Mouse (Mus musculus) T-helper 17 cell (primary cell): Measurements from ENCODE around the gene Cryz.

Experiments
- in situ Hi-C, 2 experiments: fragments of 300-600 bp; cut with MboI, MseI; formaldehyde crosslinking; loops; 1 replicate in 1 of 2; 2 replicates in 1 of 2; pipeline ENCODE4 v1.15.1; 2025; ENCODE audit warnings: high pct_unique_total_duplicates in 2 of 2

Gene Cryz

DNA sequence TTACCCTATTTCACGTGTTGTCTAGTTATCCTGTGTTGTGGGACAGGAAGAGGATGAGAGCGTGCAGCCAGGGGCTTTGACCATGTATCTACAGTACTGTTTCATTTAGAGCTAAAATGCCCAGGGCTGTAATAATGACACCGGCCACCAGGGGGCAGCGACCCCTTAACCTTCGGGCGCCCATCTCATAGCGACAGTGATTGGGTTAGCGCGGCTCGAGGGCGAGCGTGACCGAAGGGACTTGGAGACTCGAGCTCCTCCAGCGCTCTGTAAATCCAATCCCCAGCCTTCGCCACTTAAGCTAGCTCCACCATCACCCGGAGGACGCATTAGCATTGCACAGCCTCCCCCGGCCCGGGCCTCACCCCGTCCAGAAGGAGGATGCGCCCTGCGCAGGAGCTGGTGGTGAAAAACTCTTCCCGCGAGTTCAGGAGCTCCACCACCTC is at the start of gene Cryz:
TSS of gene Cryz (plus strand) at position 224 of the 446 bp plus-strand sequence.
- in situ Hi-C loops: loop anchor here in 1 of 2 experiments (5.0 to 25.0 kb wide), 3 partner anchors 496 to 1684 kb away; partner anchors contain the start of genes Fpgt and Lrriq3

- in situ Hi-C loops: no loop called here
Observed at GRCm38 (mm10) chr3:154547549-154548426, 48.7 kb upstream of the Cryz start.

DNA sequence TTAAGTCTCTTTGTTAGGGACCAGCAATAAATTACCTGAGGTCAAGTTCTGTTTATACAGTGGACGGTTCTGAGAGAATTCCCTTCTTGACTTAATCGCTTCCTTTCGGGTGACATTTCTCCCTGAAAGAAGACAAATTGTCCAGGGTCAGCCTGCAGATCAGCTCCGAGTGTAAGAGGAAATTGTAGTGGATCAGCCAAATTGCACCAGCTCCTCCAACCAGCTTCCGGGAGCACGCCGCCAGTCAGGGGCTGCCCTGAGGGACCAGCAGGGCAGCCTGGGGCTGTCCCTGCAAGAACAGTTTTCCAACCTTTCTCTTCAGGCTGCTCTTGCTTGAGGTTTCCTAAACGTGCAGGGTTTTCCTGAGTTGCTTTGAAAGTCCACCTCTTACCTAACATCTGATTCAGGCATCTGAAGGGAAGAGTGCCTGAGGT is 47.6 kb upstream of the Cryz start:
- in situ Hi-C loops: no loop called here

GRCm38 (mm10) chr3:154550326-154551034 is 46.0 kb upstream of the Cryz start:
- in situ Hi-C loops: no loop called here

DNA sequence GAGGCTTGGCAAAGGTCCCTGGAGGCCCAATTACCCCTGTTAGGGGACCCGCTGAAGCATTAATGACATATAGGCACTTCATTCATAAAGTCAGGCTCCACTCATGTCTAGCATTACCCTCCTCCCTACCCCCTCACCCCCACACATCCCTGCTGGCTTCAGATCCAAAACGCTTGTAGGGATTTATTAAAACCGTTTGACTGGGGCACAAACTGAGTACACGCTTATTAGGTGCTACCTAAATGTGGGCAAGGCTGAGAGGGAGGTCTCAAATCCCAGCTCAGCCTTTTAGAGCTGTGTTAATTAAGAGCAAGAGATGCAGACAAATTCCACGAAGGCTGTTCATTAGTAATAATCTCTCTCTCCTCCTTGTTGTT is 45.5 kb upstream of the Cryz start:
- in situ Hi-C loops: no loop called here

- in situ Hi-C loops: no loop called here
Observed at GRCm38 (mm10) chr3:154562192-154562591, 34.3 kb upstream of the Cryz start.

- in situ Hi-C loops: no loop called here
Observed at GRCm38 (mm10) chr3:154565437-154565836, 31.1 kb upstream of the Cryz start.

DNA sequence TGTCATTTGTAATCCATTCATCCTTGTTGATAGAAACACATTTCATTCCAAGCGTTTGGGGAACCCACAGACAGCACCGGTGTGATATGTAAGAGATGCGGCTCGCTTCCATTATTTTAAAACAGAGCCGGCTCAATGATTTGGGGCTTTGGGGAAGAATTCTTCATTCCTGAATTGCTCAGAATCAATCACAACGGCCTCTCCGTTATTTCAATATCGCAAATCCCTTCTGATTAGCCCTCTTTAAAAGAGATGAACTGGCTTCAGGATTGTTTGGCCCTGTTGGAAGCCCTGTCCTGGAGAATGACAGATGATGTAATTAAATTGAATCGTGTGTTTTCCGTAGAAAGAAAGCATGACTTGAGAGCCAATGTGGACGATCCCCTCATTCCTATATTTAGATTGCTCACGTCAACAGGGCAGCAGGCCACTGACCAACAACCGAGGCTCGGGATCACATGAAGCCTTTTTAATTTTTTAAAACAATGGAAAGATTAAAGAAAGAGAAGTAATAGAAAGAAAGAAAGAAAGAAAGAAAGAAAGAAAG is 26.4 kb upstream of the Cryz start:
- in situ Hi-C loops: loop anchor here (10.0 kb wide), 2 partner anchors 595 to 605 kb away; partner anchors contain the start of gene Slc44a5 (in 1 of the 2)

GRCm38 (mm10) chr3:154570786-154571185 is 25.7 kb upstream of the Cryz start:
- in situ Hi-C loops: loop anchor here (10.0 kb wide), 2 partner anchors 596 to 606 kb away; partner anchors contain the start of gene Slc44a5 (in 1 of the 2)

- in situ Hi-C loops: loop anchor here (10.0 kb wide), 2 partner anchors 598 to 608 kb away; partner anchors contain the start of gene Slc44a5 (in 1 of the 2)
Observed at GRCm38 (mm10) chr3:154572341-154572972, 24.1 kb upstream of the Cryz start.

GRCm38 (mm10) chr3:154573666-154574065 is 22.8 kb upstream of the Cryz start:
- in situ Hi-C loops: loop anchor here (10.0 kb wide), 2 partner anchors 599 to 609 kb away; partner anchors contain the start of gene Slc44a5 (in 1 of the 2)

- in situ Hi-C loops: loop anchor here (5.0 to 25.0 kb wide), 5 partner anchors 306 to 1666 kb away; partner anchors contain the start of gene Slc44a5 (in 1 of the 2)
Observed at GRCm38 (mm10) chr3:154577895-154578294, 18.6 kb upstream of the Cryz start.

- in situ Hi-C loops: loop anchor here in 1 of 2 experiments (25.0 kb wide), 1 partner anchor 1672 kb away; no protein-coding TSS in a partner anchor
Observed at GRCm38 (mm10) chr3:154584351-154584750, 12.2 kb upstream of the Cryz start.

DNA sequence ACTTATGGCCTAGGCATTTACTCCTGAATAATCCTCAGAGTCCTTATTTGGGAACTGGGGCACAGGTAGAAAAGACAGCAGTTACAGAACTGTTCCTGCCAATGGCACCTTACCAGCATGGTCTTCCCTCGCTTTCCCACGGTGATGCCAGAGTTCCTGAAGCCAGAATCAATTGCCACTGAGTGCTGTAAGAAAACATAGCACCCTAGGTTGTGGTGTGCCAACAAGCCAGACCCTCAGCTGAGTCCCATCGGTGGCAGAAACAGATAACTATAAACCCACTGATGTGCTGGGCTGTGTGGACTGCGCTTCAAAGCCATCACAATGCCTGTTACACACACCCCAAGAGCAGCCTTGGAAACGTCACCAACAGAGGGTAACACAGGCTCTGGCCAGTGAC is 5.5 kb upstream of the Cryz start:
- in situ Hi-C loops: loop anchor here in 1 of 2 experiments (10.0 to 25.0 kb wide), 2 partner anchors 736 to 1679 kb away; no protein-coding TSS in a partner anchor

DNA sequence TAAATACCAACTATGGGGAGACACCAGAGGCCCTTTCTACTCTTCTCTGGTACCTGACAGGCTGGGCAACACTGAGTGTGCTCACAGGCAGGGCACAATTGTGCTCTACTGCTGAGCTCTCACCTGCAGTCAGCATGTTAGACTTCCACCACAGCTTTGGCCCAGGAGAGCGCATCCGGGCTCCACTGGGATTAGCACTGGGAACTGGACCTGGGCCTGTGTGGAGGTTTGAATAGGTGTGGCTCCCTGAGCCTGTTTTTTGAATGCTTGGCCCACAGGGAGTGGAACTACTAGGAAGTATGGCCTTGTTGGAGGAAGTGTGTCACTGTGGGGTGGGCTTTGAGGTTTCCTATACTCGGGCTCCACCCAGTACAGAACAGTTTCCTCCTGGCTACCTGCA is 4.9 kb upstream of the Cryz start:
- in situ Hi-C loops: loop anchor here in 1 of 2 experiments (10.0 to 25.0 kb wide), 2 partner anchors 737 to 1679 kb away; no protein-coding TSS in a partner anchor

GRCm38 (mm10) chr3:154593596-154593995 is 2.9 kb upstream of the Cryz start:
- in situ Hi-C loops: loop anchor here in 1 of 2 experiments (10.0 to 25.0 kb wide), 2 partner anchors 739 to 1681 kb away; no protein-coding TSS in a partner anchor

- in situ Hi-C loops: loop anchor here in 1 of 2 experiments (10.0 to 25.0 kb wide), 2 partner anchors 739 to 1682 kb away; no protein-coding TSS in a partner anchor
Observed at GRCm38 (mm10) chr3:154594156-154594555, 2.4 kb upstream of the Cryz start.

GRCm38 (mm10) chr3:154596934-154597554 is 533 bp downstream of the Cryz start, which contains the start of gene Tyw3:
Gene Tyw3 (minus strand): TSS chr3:154597104.
- in situ Hi-C loops: loop anchor here in 1 of 2 experiments (5.0 to 25.0 kb wide), 3 partner anchors 495 to 1685 kb away; partner anchors contain the start of genes Fpgt and Lrriq3

DNA sequence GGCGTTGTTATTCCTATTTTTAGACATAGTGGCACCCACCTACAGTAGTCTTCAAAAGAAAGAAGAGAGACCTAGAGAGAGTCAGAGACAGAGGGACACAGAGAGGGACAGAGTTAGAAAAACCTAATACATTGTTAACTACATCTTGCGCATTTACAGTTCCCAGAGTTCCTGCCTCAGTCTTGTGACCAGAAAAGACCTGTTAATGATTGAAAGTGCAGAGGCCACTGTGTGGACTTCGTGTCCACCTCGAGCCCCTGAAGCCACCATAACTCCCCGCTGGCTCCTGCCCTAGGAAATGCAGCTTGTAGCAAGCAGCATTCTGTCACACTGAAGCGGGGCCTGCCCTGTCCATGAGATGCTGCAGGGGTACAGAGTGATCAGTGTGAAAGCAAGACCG is 1.1 kb downstream of the Cryz start:
- in situ Hi-C loops: loop anchor here in 1 of 2 experiments (5.0 to 25.0 kb wide), 3 partner anchors 495 to 1685 kb away; partner anchors contain the start of genes Fpgt and Lrriq3

GRCm38 (mm10) chr3:154602141-154602540 is 5.6 kb downstream of the Cryz start:
- in situ Hi-C loops: no loop called here
